Mouse (Mus musculus) frontal cortex, postnatal 10 days (tissue): Measurements from ENCODE around the gene Zscan2.

Experiments used
- DNase-seq, 2 experiments: peaks; one replicate each; pipeline ENCODE4 v3.0.0; 2022; ENCODE audit warnings: low spot score in 2 of 2, mixed read lengths in 1 of 2

Gene Zscan2

GRCm38 (mm10) chr7:80885666-80886065 lies 24.9 kb downstream of the Zscan2 start:
- no peak for DNase-seq

DNA sequence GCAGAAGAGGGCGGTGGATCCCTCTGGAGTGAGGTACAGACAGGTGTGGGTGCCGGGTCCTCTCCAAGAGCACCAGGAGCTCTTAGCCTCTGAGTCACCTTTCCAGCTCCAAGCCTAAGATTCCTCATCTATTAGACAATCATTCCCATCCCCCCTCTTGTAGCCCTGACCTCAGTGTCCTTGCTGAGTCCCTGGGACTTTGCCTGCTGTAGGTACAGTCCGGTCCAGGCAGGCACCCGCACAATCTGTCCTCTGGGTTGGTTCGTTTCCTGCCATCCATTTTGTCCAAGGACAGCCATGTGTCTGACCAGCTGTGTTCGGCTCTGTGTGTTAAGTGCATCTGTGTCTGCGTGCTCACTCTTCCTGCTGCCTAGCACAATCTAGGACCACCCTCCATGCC lies 27.9 kb downstream of the Zscan2 start:
- no peak for DNase-seq

DNA sequence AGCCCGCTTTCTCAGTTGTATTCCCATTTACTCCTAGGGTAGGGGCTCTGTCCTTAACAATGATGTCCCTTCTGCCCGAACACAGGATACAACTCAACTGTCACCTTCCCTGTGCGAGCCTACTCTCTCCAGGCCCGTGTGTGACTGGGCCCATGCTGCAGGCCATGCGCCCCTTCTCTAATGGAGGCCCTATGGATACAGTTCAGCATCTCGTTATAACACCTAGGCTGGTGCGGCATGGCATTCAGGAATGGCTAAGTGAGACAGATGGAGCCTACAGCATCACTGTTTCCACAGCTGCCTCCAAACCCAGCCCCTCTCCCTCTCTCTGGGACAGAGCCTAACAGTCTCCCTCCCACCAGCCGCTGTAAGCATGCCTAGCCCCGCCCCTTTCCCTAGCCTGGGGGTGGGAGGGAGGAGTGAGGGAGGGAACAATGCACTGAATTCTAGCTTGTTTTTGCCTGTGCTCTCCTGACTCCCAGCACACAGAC lies 28.3 kb downstream of the Zscan2 start:
- no peak for DNase-seq

GRCm38 (mm10) chr7:80889841-80890241 lies 29.1 kb downstream of the Zscan2 start:
- DNase-seq: no peak

- no peak for DNase-seq
Measured at GRCm38 (mm10) chr7:80893086-80893752, 32.5 kb downstream of the Zscan2 start.

DNA sequence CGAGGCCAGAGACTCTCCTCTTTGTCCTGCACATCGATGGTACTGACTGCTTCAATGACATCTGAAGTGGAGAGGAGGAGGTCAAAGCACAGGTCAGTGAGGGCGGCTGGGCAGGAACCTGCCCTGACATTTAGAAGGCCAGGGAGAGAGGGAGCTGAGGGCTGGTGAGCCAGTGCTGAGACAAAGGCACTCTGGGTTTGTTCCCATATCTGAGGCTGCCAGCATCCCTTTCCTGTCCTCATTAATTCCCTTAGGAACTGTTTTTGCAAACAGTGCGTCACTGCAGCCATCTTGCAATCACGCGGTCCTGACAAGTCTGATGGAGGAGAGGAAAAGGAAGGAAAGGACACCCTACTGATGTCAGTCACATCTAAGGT lies 33.0 kb downstream of the Zscan2 start:
- no peak for DNase-seq

GRCm38 (mm10) chr7:80894196-80894595 lies 33.5 kb downstream of the Zscan2 start:
- no peak for DNase-seq

DNA sequence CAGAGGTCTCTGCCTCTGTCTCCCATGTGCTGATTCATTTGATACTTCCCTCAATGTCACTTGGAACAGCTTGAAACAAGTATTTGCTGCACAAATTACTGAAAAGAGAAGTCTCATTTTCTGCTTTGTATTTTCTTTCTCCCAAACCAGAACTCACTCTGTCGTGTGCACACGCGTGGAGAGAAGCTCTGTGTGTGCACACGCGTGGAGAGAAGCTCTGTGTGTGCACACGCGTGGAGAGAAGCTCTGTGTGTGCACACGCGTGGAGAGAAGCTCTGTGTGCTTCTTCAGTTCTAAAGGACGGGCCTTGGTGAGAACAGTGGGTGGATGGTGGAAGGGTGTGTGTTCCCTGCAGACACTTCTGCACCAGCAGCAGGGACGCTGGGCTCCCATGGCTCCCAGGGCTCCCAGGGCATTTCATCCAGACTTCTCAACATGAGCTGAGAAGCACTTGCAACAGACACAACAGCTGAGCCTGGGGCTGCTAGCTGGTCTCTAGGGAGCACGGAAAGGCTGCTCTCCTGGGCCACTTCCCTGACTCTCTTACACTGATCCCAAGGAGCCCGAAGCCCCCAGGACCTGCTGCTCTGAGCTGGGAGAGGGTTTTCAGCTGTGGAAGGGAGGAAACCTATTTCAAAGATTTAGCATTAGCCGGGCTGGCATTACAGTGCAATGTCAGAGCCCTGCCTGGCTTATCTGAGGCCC lies 34.2 kb downstream of the Zscan2 start:
- no peak for DNase-seq

GRCm38 (mm10) chr7:80897134-80897533 lies 36.4 kb downstream of the Zscan2 start:
- DNase-seq: no peak

GRCm38 (mm10) chr7:80897721-80898120 lies 37.0 kb downstream of the Zscan2 start:
- DNase-seq: no peak

- peak; percentile 83 to 88 for DNase-seq
Measured at GRCm38 (mm10) chr7:80900944-80901501, 40.3 kb downstream of the Zscan2 start, which contains the start of gene Wdr73. Wdr73 (minus strand) TSS chr7:80901269.

- DNase-seq: no peak
Measured at GRCm38 (mm10) chr7:80901541-80902274, 41.0 kb downstream of the Zscan2 start.

DNA sequence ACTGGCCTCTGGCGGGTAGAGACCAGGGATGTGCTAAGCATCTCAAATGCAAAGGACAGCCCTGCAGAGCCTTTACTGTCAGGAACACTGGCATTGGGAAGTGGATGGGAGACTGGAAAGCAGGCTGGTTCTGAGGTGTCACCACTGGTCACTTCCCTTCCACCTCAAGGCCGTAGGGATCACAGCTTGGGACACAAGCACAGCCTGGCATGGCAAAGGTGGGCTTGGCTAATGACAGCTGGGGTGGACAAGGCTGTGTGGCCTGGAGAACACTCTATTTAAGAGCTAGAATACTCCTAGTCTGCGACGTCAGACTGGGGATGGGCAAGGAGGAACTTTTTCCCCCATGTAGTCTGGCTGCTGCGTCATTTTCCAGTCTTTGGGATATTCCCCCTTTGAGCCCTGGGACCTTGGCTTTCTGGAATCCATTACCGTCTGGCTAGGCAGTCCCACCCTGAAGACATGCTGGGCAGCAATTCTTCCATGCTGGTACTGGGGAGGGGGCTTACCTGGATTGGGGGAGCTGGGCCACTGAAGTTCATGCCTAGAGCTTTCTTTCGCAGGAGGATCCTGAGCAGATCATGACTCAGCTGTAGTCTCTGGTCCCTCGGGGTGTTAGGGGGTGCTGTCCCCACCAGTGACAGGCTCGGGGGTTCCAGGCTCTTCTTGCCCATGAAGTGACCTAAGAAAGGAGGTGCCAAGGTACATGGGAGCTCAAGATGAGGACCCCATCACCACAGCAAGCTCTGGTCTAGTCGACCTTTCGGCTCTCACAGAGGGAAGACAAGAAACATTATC lies 43.1 kb downstream of the Zscan2 start:
- no peak for DNase-seq

DNA sequence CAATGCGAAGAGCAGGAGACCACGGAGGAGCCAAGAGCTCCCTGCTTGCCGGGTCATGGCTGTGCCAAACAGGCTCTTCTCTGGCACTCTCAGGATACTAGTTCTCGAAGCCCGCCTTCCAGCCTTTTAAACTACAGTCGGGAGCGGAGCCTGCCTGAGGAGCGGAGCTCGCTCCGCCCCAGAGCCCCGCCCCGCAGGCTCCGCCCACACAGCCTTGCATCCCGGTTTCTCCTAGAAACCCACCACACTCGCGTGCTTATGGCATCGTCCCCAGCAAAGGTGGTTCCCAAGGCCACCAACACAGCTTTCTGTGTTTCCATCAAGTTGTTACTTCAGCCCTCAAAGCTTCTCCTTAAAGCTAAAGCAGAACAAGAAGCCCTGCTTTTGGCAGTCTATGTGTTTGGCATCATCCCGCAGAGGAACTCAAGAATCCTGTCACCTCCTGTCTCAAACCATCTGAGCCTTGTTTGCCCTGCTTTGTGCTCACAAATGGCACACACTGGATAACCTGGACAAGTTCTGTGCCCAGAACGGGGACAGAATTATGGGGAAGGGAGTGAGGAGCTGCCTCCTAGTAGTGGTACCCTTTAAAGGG lies 44.3 kb downstream of the Zscan2 start, which contains the start of gene Nmb:
Gene Nmb, minus strand, starts transcription at position 156 of the 595 bp plus-strand sequence.
- peak; percentile 58 to 65 for DNase-seq

DNA sequence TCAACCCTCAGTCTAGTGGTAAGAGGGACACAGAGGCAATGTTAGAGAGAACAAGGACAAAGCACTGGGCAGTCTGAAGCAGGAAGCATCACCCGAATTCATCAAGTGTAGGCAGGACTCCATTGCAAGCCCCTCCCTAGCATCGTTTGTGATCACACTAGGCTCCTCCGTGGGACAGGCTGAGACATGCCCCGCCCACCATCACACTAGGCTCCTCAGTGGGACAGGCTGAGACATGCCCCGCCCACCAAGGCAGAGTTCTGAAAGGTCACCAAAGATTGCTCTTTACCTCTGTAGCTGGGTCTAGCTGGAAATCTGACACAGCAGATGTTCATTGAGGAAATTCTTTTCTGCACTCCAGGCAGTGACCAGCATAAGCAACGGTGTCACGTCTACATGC lies 50.3 kb downstream of the Zscan2 start:
- DNase-seq: no peak

- DNase-seq: no peak
Measured at GRCm38 (mm10) chr7:80912496-80912895, 51.8 kb downstream of the Zscan2 start.

DNA sequence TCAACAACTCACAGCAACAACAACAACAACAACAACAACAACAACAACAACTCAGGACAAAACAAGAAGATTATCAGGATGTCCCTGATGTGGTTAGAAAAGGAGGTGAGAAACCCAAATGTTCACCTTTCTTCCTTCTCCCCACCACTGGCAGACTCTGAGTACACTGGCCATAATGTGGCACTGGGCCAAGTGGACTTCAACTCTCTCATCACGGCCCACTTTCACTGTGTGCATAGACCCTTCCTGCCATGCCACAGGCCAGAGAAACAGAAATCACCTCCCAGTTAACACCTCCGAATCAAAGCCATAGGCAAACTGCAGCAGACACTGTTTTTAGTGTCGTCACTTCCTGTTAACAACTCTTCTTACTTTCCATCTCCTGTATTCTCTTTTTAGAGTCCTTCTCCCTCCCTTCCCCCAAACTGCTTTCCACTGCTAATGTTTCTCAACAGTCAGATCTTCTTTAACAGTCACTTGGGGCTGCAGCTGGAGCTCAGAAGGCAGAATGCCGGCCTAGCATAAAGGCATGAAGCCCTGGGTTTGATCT lies 57.3 kb downstream of the Zscan2 start:
- no peak for DNase-seq

GRCm38 (mm10) chr7:80918982-80919646 lies 58.4 kb downstream of the Zscan2 start:
- DNase-seq: no peak

GRCm38 (mm10) chr7:80919647-80920008 lies 58.9 kb downstream of the Zscan2 start:
- DNase-seq: no peak

DNA sequence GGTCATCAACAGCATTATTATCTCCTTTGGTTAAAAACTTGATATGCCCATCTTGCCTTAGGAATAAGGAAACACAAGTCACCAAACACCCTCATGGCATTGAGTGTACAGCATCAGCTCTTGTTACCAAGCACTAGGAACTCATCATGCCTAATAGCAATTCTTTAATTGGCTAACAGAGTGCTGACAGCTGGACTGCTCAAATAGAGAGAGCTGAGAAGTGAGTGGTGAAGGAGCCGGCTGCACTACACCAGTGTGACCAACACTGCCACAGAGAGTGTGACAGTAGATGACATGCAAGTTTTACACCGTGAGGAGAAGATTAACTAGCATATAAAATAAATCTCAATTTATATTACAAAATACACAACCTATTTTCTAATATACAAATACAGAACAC lies 62.4 kb downstream of the Zscan2 start:
- no peak for DNase-seq
